Comparison of ENCODE assay signal across 7 mouse cellular contexts in genomic region chr12:10597976-10598746, GRCm38 (mm10).
DNase-seq lines count a peak whose midpoint lies in the region.

No protein-coding gene starts in this region.

- DNase-seq in ES-CJ7 (ENCODE audit: low read depth, low spot score) = peak; percentile 62
- DNase-seq in adrenal gland, adult 2 months = peak; percentile 30
- DNase-seq in embryo, embryonic 11 days = peak; percentile 68
- peak; percentile 65 for DNase-seq in hindbrain, embryonic 10.5 days (ENCODE audit: low spot score)
- DNase-seq in layer of hippocampus, postnatal 10 days (ENCODE audit: low spot score in 2 of 2) = peak; percentile 71 to 79
- DNase-seq in lung, postnatal 4 days = peak; percentile 30 to 49
- DNase-seq in right cerebral cortex, postnatal 4 days = peak; percentile 83

- WGBS in hindbrain, embryonic 10.5 days = 18% methylated on average over 7 of the region's 7 CpGs

- H3K4me3 ChIP-seq in hindbrain, embryonic 10.5 days = no peak overlapping the region

- no peaks in the 10 kb centered on the region for H3K4me1 ChIP-seq in hindbrain, embryonic 10.5 days (replicated peaks)

- no peaks in the 10 kb centered on the region for H3K36me3 ChIP-seq in hindbrain, embryonic 10.5 days

- H3K27ac ChIP-seq in hindbrain, embryonic 10.5 days = no peak overlapping the region

- no peaks in the 10 kb centered on the region for H3K27me3 ChIP-seq in hindbrain, embryonic 10.5 days (ENCODE audit: insufficient read depth, poor library complexity, severe bottlenecking)

- no peaks in the 10 kb centered on the region for H3K9me3 ChIP-seq in hindbrain, embryonic 10.5 days

Comparison
In these comparisons a context has a peak if more than half of its experiments do, and no peak if none do; other contexts are left out.
1. DNase-seq: peak in every context shown above with its lines; median percentile 83 in right cerebral cortex, postnatal 4 days; 75 in layer of hippocampus, postnatal 10 days; 68 in embryo, embryonic 11 days; 65 in hindbrain, embryonic 10.5 days; 62 in ES-CJ7; 40 in lung, postnatal 4 days; 30 in adrenal gland, adult 2 months.